Mouse (Mus musculus): ENCODE data around the gene Tomm22.

Tomm22 gene

DNA sequence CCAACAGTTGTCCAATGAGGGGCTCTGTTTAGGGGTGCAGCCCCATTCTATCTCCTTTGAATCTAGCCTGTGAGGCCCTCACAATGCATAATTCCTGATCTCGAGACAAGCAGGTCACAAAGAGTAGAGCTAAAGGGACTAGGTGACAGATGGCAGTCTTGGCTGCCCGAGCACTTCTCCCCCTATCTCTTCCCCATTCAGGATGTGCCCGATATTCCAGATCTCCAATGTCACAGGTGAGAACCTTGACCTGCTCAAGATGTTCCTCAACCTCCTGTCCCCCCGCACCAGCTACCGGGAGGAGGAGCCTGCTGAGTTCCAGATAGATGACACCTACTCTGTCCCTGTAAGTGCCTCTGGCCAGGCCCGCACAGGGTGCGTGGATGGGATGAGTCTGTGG, 45.0 kb downstream of the Tomm22 start:
- ATAC-seq (ENCODE audit: insufficient number of reproducible peaks, low FRiP score, low TSS enrichment) = peak; percentile 68; the same call in 1 of the 2 replicates

DNA sequence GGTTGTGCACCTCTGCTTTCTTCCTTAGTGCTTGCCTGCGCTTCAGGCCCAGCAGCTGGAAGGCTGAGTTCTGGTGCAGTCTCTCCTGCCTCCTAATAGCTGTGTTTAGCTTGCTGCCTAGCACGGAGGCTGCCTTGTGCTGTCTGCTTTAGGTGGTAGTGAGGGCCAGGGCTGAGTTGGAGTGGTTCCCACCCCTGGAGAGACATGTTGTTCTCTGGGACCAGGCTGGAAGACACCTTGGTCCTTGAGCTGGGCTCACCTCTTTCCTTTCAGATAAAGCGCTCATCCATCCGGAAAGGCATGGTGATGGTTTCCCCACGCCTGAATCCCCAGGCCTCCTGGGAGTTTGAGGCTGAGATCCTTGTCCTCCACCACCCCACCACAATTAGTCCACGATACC, 46.0 kb downstream of the Tomm22 start:
- ATAC-seq (ENCODE audit: insufficient number of reproducible peaks, low FRiP score, low TSS enrichment) = no peak

DNA sequence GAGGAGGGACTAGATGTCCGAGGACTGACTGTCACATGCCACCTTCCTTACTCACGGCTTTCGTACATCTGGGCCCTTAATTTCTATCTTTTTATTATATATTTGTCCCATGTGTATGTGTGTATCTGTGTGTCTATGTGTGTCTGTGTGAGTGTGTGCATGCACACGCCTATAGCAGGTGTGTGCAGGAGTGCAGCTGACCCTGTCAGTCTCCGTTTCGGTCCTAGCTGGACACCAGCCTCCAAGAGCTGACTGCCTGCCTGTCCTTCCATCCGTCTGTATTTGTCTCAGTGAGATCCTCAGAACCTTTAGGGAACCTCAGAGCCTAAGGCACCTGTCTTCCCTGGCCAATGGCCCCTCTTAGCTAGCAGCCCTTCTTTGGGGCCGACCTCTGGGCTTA, 49.6 kb downstream of the Tomm22 start:
- ATAC-seq (ENCODE audit: insufficient number of reproducible peaks, low FRiP score, low TSS enrichment) = no peak

DNA sequence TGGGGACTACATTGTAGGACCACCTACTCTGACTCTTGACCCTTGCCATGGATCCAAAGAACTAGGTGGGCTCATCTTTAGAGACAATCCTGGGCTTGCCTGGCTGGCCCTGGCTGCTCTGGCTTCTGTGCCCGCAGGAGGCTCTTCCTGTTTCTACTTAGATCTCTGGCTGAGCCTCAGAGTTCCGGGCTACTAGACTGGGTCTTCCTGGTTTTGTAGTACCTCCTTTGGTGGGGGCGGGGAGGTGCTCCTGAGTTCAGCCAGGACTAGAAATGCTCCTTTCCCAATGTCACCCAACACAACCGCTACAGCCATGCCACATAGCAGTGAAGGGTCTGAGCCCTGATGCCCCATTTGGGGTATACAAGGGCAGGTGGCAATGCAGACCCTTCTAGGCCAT, 50.1 kb downstream of the Tomm22 start:
- ATAC-seq (ENCODE audit: insufficient number of reproducible peaks, low FRiP score, low TSS enrichment) = no peak

Measured in cerebellum, adult (tissue).